Mouse (Mus musculus) gastrocnemius, adult 2 months (tissue): ENCODE measurements around the gene Kcnj6. TPM values are rescaled to one million over a fixed set of nuclear protein-coding genes. Genes with fewer than 3 reads are reported as not detected.
A peak's percentile ranks its signal among the peaks of the same experiment; 100 is the strongest.

Experiments
- DNase-seq: peaks from one replicate; pipeline ENCODE4 v3.0.0; 2022
- H3K27ac ChIP-seq: fragments of 200-600 bp; 2 replicates; pipeline ENCODE4 v1.8.1; 2022; ENCODE audit warnings: mild to moderate bottlenecking
- H3K4me3 ChIP-seq: fragments of 200-600 bp; 2 replicates; pipeline ENCODE4 v1.8.1; 2022; ENCODE audit warnings: mild to moderate bottlenecking, moderate library complexity
- CTCF ChIP-seq: fragments of 200-600 bp; IDR thresholded peaks from 2 replicates; pipeline ENCODE4 v1.8.1; 2022; ENCODE audit warnings: antibody characterized with exemption, mild to moderate bottlenecking, moderate library complexity
- intact Hi-C: fragments of 180-260 bp; cut with DNase I; formaldehyde crosslinking; loops from one replicate; pipeline ENCODE4 v1.15.1; 2025
- long read RNA-seq, 2 experiments: library from polyadenylated mRNA; stranded (forward); transcript quantifications; one replicate each; pipeline ENCODE4 v2.0.0; 2021
- total RNA-seq, 2 experiments: library from RNA; stranded (reverse); gene quantifications; 2 replicates each; pipeline ENCODE4 v1.2.3; 2021

The Kcnj6 gene
- not detected for total RNA-seq
- long read RNA-seq, experiment 1, result 0 reads
- long read RNA-seq, experiment 2, partial matches to known transcripts, result 0 of 1 reads
- long read RNA-seq, experiment 2, other reads (novel, unspliced or antisense), result 1 of 1 reads

DNA sequence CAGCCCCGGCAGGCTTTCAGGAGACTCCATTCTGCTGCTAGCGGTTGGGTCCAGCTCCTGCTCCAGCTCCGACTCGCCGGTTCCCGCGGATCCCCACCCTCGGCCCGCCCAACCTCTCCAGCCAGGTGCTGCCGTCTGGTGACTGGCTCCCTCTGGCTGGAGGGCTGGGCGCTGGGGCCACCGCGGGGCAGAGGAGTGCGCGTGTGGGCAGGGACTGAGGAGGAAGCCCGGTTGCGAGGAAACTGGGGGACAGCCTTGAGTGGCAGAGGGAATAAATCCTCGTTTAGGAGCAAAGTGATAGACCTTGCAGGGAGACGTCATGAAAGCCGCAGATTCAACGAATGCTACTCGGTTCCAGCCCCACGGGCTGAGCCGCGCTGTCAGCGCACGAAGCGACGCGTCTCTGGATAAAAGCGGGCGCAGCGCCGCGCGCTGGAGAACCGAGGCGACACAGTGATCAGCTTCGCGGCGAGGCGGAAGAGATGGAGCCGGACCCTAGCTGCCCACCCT, at the start of gene Kcnj6:
Gene Kcnj6 (minus strand): TSS at position 362 of the 510 bp plus-strand sequence.
- DNase-seq, result peak; percentile 22
- peak; percentile 40 for TF ChIP-seq CTCF
- intact Hi-C loops, result no loop called here
- no peak within 1 kb of the TSS for H3K27ac ChIP-seq
- H3K4me3 ChIP-seq, result no peak within 1 kb of the TSS

DNA sequence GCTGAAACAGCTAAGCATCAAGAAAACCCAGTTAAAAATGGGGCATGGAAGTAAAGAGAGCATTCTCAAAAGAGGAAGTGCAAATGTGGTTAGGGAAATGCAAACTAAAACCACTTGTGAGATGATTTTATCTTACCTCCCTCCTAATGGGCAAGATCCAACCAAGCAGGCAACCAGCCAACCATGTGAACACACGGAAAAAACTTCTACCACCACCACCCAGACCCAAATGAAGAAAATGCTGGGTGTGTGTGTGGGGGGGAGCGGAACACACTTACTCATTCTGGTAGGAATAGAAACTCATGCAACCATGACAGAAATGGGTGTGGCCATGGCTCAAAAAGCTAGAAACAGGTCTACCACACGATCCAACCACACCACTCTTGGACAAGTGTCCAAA, 12.4 kb upstream of the Kcnj6 start:
- Histone ChIP-seq H3K27ac (no peak overlapping the region), H3K4me3 (no peak overlapping the region)
- no peak for DNase-seq
- intact Hi-C loops, result no loop called here
- TF ChIP-seq CTCF, result no peak

DNA sequence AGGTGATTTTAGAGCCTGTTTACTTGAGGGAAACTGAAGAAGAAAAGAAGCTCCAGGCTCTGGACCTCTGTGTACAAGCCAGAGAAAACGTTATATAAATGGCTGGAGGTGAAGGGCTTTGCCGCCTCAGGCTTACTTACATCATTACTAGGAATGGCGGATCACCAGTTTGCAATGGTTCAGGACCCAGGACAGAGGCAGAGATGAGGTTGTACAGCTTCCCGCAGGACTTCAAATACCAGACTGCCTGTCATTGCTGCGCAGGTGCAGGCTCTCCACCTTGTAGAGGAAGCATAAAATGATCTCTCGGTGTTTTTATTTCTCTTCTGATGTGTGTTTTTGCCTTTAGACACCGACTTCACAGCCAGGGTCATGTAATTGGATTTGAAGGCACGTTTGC, 7.1 kb upstream of the Kcnj6 start:
- intact Hi-C loops, result no loop called here
- no peak overlapping the region for H3K4me3 ChIP-seq
- no peak for DNase-seq
- no peak for TF ChIP-seq CTCF
- no peak overlapping the region for H3K27ac ChIP-seq

DNA sequence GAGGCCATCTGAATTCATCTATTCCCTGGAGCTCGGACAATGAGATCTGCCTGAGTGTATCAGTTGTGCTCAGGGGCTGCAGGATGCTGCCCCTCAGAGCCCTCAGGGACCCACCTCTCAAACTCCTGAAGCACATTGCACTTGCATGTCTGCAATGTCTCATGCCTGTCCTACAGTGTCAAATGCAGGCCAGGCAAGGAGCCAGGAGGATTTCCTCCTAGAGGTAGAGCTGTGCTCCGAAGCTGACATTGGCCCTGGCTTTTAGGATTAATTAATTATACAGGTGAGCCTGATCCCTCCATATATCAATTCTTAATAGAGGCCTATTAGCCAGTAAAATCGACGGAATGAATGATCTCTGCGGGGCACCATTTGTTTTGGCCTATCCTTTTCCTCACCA, 2.0 kb upstream of the Kcnj6 start:
- H3K4me3 ChIP-seq, result no peak overlapping the region
- no peak overlapping the region for H3K27ac ChIP-seq
- no peak for DNase-seq
- TF ChIP-seq CTCF, result no peak
- intact Hi-C loops, result no loop called here

DNA sequence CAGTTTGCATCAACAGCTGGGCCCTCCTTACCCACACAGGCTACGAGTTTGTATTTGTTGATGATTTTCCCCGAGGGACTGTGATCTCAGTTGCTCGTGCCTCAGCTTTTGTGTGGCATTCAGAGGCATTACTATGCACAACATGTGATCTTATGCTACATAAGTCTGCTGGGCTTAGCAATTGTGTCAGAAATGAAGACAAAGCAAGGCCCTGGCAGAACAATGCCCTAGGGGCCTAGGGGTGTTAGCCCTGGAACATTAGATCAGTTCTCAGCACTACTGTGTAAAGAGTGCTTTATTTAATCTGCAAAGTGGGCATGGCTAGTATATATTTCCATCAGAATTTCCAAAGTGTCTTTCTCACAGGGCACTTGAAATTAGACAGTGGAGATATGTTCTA, 1.5 kb upstream of the Kcnj6 start:
- intact Hi-C loops, result no loop called here
- Histone ChIP-seq H3K4me3 (no peak overlapping the region), H3K27ac (no peak overlapping the region)
- no peak for DNase-seq
- no peak for TF ChIP-seq CTCF

DNA sequence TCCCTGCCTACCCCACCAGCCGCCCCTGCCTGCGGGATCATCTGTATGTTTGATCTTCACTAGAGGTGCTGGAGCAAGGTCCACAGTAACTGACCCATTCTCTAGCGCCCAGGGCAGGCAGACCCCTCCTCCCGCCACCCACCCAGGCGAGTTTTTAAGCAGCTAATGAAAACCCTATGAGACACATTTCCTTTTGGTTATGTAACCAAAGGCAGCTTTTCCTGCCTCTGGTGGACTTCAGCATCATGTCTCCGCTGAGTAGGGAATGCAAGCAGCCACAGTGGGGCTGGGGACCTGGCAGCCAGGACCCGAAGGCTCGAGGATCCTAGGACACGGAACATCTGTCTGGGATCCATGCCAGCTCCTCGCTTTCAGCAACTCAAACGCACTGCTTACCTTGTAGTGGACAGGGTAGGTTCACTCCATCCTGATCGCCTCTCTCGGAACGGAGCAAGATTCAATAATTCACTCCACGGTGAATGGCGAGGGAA, 665 bp downstream of the Kcnj6 start:
- DNase-seq, result no peak
- no peak for TF ChIP-seq CTCF
- H3K27ac ChIP-seq, result no peak overlapping the region
- H3K4me3 ChIP-seq, result no peak overlapping the region
- intact Hi-C loops, result no loop called here

DNA sequence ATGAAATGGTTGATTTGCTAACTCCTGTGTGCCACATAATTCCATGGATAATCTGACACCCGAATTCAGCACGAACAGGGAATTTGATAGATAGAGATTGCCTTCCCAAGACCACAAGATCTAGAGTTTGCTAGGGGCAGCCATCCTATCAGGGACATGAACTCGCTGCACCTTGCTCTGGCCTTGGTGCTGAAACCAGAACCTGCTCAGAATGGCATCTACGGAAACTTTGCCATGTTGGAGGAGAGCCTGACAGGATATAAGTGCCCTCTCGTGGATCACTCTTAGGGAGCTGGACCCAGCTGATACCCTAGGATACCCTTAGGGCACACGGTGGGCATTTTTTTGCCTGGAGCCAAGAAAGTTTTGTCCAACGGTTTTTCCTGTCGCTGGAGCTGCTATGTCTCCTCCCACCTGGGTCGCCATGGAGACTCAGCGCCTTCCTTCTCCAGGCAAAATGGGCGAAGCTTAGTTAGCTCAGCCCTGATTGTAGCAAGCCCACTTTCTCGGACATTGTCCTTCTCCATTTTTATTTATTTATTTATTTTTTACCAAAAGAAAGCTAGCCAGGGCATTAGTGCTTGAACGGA, 1.9 kb downstream of the Kcnj6 start:
- DNase-seq, result peak; percentile 30
- Histone ChIP-seq H3K4me3 (no peak overlapping the region), H3K27ac (no peak overlapping the region)
- no peak for TF ChIP-seq CTCF
- intact Hi-C loops, result no loop called here

DNA sequence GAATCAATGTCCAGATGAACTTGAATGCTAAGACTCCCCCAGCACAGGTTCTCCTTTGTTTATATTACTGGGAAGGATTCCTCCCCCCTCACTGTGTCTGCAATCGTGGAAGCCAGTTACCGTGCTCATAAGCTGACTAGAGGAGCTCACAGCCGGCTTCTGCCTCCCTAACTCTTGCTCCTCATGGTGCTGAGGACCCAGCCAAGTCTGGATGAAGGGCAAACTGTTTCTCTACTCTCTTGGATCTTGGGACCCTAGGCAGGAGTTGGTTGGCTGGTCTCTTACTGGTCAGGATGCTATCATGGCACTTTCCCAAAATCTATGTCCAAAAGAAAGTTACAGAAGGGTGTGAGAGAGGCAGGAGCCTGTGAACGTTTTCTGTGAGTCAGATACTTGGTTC, 2.6 kb downstream of the Kcnj6 start:
- no peak for TF ChIP-seq CTCF
- Histone ChIP-seq H3K27ac (no peak overlapping the region), H3K4me3 (no peak overlapping the region)
- intact Hi-C loops, result no loop called here
- no peak for DNase-seq

DNA sequence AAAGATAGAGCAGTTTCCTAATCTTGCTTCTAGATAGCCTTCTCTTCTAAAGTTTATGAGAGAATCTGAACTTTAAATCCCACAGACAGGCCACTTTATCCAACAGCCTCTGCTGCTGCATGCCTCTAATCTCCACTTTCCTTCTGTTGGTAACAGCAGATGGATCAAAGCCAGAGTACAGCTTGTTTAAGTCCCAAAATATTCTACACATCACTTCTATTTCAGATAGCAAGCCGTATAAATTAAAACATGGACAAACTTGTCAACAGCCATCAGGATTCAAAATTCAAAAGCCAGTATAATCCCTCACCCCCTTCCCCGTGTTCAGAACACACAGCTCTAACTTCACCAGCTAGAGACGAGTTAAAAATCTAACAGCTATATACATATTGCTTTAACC, 3.4 kb downstream of the Kcnj6 start:
- no peak for TF ChIP-seq CTCF
- intact Hi-C loops, result no loop called here

DNA sequence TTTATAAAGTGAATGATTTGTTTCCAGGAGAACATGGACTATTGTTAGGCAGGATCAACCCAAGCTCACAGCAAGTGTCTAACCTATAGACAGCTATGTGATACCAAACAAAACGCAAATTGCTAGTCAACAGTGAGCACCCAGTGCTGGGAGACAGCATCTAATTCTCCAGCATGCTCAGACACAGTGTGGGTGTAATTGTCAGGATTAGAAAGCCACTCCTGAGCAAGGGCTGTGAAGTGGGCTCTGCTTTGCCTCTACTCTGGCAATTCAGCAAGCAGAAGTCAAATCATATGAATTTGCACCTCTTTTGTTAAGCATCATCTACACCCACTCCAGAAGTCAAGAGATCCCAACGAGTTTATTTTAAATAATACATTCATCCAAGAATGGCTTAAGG, 7.4 kb downstream of the Kcnj6 start:
- no peak for TF ChIP-seq CTCF
- DNase-seq, result no peak
- no peak overlapping the region for H3K4me3 ChIP-seq
- intact Hi-C loops, result no loop called here
- H3K27ac ChIP-seq, result no peak overlapping the region

More for the DNA sequence above, 3.4 kb downstream of the Kcnj6 start:
- no peak for DNase-seq
- no peak overlapping the region for H3K27ac ChIP-seq
- H3K4me3 ChIP-seq, result no peak overlapping the region

DNA sequence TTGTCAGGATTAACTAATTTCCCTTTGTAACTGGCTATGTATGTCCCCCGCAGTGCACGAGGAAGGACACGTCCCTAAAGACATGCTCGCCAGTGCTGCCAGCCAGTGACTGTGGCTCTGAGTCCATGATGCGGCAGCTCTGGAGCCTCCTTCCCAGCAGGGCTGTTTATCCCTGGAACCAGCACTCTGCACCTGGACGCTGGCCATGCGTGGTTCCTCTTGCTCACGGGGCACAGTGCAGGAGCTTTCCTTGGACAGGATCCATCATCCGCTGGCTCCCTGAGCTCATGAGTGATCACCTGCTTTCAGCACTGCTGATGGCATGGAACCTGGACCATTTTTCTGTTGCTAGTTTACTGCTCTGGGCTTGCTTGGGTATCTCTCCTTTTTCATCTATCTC, 10.8 kb downstream of the Kcnj6 start:
- TF ChIP-seq CTCF, result no peak
- intact Hi-C loops, result no loop called here
- DNase-seq, result no peak
- no peak overlapping the region for H3K4me3 ChIP-seq
- H3K27ac ChIP-seq, result no peak overlapping the region

DNA sequence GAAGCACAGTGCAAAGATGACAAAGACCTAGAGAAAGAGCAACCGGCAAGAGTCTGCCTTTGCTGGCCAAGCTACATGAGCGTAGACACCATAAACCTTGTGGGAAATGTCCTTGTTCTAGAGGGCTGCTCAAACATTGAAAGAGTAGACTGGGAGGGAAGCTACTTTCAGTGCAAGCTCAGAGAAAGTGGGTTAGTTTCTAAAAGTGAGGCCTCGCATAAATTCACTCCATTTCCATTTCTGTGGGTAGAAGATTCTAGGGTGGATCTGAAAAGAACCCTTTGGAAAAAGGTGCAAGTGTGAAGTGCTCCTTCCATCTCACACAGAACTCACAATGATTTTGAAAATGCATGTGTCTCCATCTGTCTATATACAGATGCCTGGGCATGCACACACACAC, 13.2 kb downstream of the Kcnj6 start:
- no peak for TF ChIP-seq CTCF
- Histone ChIP-seq H3K4me3 (no peak overlapping the region), H3K27ac (no peak overlapping the region)
- DNase-seq, result no peak
- intact Hi-C loops, result no loop called here

DNA sequence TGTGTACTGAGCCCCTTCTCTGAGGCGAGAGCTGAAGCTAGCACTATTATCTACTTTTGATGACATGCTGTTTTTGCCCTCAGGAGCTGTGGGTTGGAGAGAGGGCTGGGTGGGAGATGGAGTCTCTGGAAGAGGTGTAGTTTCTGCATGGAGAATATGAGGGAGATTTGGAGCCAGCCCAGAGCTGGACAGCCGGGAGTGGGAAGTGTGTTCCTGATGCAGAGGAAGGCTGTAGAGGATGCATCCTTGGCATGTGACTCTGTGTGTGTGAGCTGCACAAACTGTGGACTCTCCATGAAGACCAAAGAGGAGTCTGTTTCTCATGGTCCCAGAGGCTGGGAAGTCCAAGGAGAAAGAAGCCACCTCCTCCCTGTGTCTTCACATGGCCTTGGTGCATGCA, 17.1 kb downstream of the Kcnj6 start:
- no peak for DNase-seq
- no peak overlapping the region for H3K27ac ChIP-seq
- H3K4me3 ChIP-seq, result no peak overlapping the region
- intact Hi-C loops, result no loop called here
- TF ChIP-seq CTCF, result no peak

DNA sequence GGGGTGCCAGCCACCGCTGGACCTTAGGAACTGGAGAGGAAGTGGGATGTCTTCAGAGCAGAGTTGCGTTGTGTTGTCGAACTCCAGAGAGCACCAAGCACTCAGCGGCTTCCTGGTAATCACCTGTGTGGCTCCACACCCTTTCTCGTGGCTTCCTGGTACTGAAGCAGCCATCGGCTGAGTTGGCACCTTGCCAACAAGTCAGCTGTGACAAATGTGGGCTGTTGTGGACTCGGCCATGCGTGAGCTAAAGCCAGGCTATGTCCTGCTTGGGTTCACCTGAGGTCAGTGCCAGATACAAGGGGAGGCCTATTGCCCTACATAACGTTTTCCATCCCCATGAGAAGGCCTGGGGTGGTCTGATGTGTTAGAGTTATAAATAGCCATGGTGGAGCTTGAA, 18.0 kb downstream of the Kcnj6 start:
- no peak for DNase-seq
- intact Hi-C loops, result no loop called here
- TF ChIP-seq CTCF, result no peak
- Histone ChIP-seq H3K4me3 (no peak overlapping the region), H3K27ac (no peak overlapping the region)
